Mouse (Mus musculus): ENCODE results near the gene Gm2163. TPM values are rescaled to one million over a fixed set of nuclear protein-coding genes. Genes with fewer than 3 reads are reported as not detected.
"Not testable (repeated sequence)": the region's sequence is repeated elsewhere in the genome, so short reads cannot be mapped to it uniquely, and the experiment has no call there.

Gm2163 gene
- polyA plus RNA-seq (2015; fragmentation: Nextera tagmentation; extraction: Ambion mirVana), result 0.20 TPM in 1 of 2 replicates, not detected in the other

GRCm38 (mm10) chr4:42466452-42466851, at the start of gene Gm2163:
TSS of gene Gm2163 (plus strand) at chr4:42466752.
- not testable (repeated sequence) for H3K4me3 ChIP-seq; H3K4me1 ChIP-seq (replicated peaks); H3K9me3 ChIP-seq; ATAC-seq (ENCODE audit: low FRiP score, low read depth); H3K9ac ChIP-seq; H3K27me3 ChIP-seq; H3K4me2 ChIP-seq; H3K27ac ChIP-seq (replicated peaks); H3K36me3 ChIP-seq
- no CpG with 5 or more reads among the region's 5 CpGs for WGBS

- H3K9ac ChIP-seq; H3K4me1 ChIP-seq (replicated peaks); ATAC-seq (ENCODE audit: low FRiP score, low read depth); H3K4me3 ChIP-seq; H3K36me3 ChIP-seq; H3K9me3 ChIP-seq; H3K27me3 ChIP-seq; H3K27ac ChIP-seq (replicated peaks); H3K4me2 ChIP-seq: not testable (repeated sequence)
- no CpG with 5 or more reads among the region's 18 CpGs for WGBS
Observed at GRCm38 (mm10) chr4:42439078-42439477, 27.5 kb upstream of the Gm2163 start, which contains the start of gene Gm21586. TSS of gene Gm21586 (plus strand) at chr4:42439378.

- no CpG with 5 or more reads among the region's 1 CpGs for WGBS
- H3K9ac ChIP-seq; H3K4me2 ChIP-seq; H3K9me3 ChIP-seq; H3K4me3 ChIP-seq; H3K27me3 ChIP-seq; ATAC-seq (ENCODE audit: low FRiP score, low read depth); H3K27ac ChIP-seq (replicated peaks); H3K4me1 ChIP-seq (replicated peaks); H3K36me3 ChIP-seq: not testable (repeated sequence)
Observed at GRCm38 (mm10) chr4:42528075-42528474, 61.5 kb downstream of the Gm2163 start, which contains the start of gene Fam205a2. TSS of gene Fam205a2 (minus strand) at chr4:42528175.

- not testable (repeated sequence) for H3K36me3 ChIP-seq; ATAC-seq (ENCODE audit: low FRiP score, low read depth); H3K4me1 ChIP-seq (replicated peaks); H3K27me3 ChIP-seq; H3K9me3 ChIP-seq; H3K9ac ChIP-seq; H3K27ac ChIP-seq (replicated peaks); H3K4me2 ChIP-seq; H3K4me3 ChIP-seq
- no CpG with 5 or more reads among the region's 5 CpGs for WGBS
Observed at GRCm38 (mm10) chr4:42611895-42612294, 145.3 kb downstream of the Gm2163 start, which contains the start of gene Gm10591. TSS of gene Gm10591 (plus strand) at chr4:42612195.

GRCm38 (mm10) chr4:42629419-42629818, 162.9 kb downstream of the Gm2163 start, which contains the start of gene Gm2564:
TSS of gene Gm2564 (plus strand) at chr4:42629719.
- ATAC-seq (ENCODE audit: low FRiP score, low read depth); H3K4me1 ChIP-seq (replicated peaks); H3K4me2 ChIP-seq; H3K9ac ChIP-seq; H3K9me3 ChIP-seq; H3K27ac ChIP-seq (replicated peaks); H3K4me3 ChIP-seq; H3K36me3 ChIP-seq; H3K27me3 ChIP-seq: not testable (repeated sequence)
- no CpG with 5 or more reads among the region's 8 CpGs for WGBS

Other genes starting within 250 kb of the Gm2163 start
- not detected in 2 replicates for gene Gm10600, start 226.1 kb upstream of the Gm2163 start, polyA plus RNA-seq (2015; fragmentation: Nextera tagmentation; extraction: Ambion mirVana)
- not detected in 2 replicates for gene Ccl21b, start 211.0 kb upstream of the Gm2163 start, polyA plus RNA-seq (2015; fragmentation: Nextera tagmentation; extraction: Ambion mirVana)
- gene Gm21953, start 172.5 kb upstream of the Gm2163 start, polyA plus RNA-seq (2015; fragmentation: Nextera tagmentation; extraction: Ambion mirVana), result not detected in 2 replicates
- not detected in 2 replicates for gene Fam205a3, start 148.4 kb upstream of the Gm2163 start, polyA plus RNA-seq (2015; fragmentation: Nextera tagmentation; extraction: Ambion mirVana)
- gene Gm21586, start 27.4 kb upstream of the Gm2163 start, polyA plus RNA-seq (2015; fragmentation: Nextera tagmentation; extraction: Ambion mirVana), result not detected in 2 replicates
- gene Fam205a2, start 61.4 kb downstream of the Gm2163 start, polyA plus RNA-seq (2015; fragmentation: Nextera tagmentation; extraction: Ambion mirVana), result not detected in 2 replicates
- not detected in 2 replicates for gene Gm10591, start 145.4 kb downstream of the Gm2163 start, polyA plus RNA-seq (2015; fragmentation: Nextera tagmentation; extraction: Ambion mirVana)
- not detected in 2 replicates for gene Gm2564, start 163.0 kb downstream of the Gm2163 start, polyA plus RNA-seq (2015; fragmentation: Nextera tagmentation; extraction: Ambion mirVana)
- not detected in 2 replicates for gene Ccl27b, start 188.5 kb downstream of the Gm2163 start, polyA plus RNA-seq (2015; fragmentation: Nextera tagmentation; extraction: Ambion mirVana)
- not detected in 2 replicates for gene Il11ra2, start 195.1 kb downstream of the Gm2163 start, polyA plus RNA-seq (2015; fragmentation: Nextera tagmentation; extraction: Ambion mirVana)

Measured in hindbrain, embryonic 15.5 days (tissue).